In genomic region chr19:53841915-53842314, GRCm38 (mm10) we compare ENCODE assay signal across 9 mouse cellular contexts. TPM values are rescaled to one million over a fixed set of nuclear protein-coding genes. Genes with fewer than 3 reads are reported as not detected.
DNase-seq lines count a peak whose midpoint lies in the region; TF ChIP-seq lines count a peak whose summit lies in the region.
"Had no signal": no experiment of that assay in that cellular context is flagged by ENCODE, and none has a peak within 500 bp of the region (broad histone marks: within the 10 kb centered on the region; RNA-seq: fewer than 3 reads in every experiment).

No protein-coding gene starts in this region.

- H3K4me3 ChIP-seq in left cerebral cortex, adult 2 months, result no peak overlapping the region
- no peak overlapping the region for H3K4me3 ChIP-seq in thymus, adult 2 months (ENCODE audit: control insufficient read depth, insufficient read depth, low read length)
- no peak overlapping the region for H3K4me3 ChIP-seq in hindbrain, embryonic 10.5 days
- H3K4me3 ChIP-seq: erythroblast, embryonic 14.5 days had no signal

- no peaks in the 10 kb centered on the region for H3K9me3 ChIP-seq in hindbrain, embryonic 10.5 days

- intact Hi-C loops in left cerebral cortex, adult 2 months (cut with DNase I), result no loop called here
- intact Hi-C loops in left cerebral cortex, postnatal 36 days (cut with DNase I), result no loop called here

- H3K36me3 ChIP-seq in thymus, adult 2 months (ENCODE audit: control insufficient read depth, insufficient read depth, low read length), result no peaks in the 10 kb centered on the region
- no peaks in the 10 kb centered on the region for H3K36me3 ChIP-seq in hindbrain, embryonic 10.5 days

- TF ChIP-seq POLR2A in thymus, adult 2 months (IDR thresholded peaks at IDR 0.05; ENCODE audit: control insufficient read depth, extremely low read depth, insufficient read depth, low read length, poor library complexity), result no peak

- H3K27ac ChIP-seq in left cerebral cortex, adult 2 months, result no peak overlapping the region
- no peak overlapping the region for H3K27ac ChIP-seq in thymus, adult 2 months (ENCODE audit: control insufficient read depth, insufficient read depth, low read length)
- no peak overlapping the region for H3K27ac ChIP-seq in hindbrain, embryonic 10.5 days

- DNase-seq in left cerebral cortex, adult 2 months (ENCODE audit: extremely low spot score in 1 of 2, low spot score in 2 of 2), result no peak
- DNase-seq in left cerebral cortex, postnatal 36 days (ENCODE audit: low spot score in 2 of 2), result no peak
- DNase-seq in MEL-GATA-1-ER (ENCODE audit: extremely low read depth, low read depth), result peak; percentile 31
- peak; percentile 54 for DNase-seq in c-Kit-positive CD71-positive TER-119-positive erythroid progenitor cells, embryonic 14.5 days (ENCODE audit: low spot score)
- DNase-seq in lung, postnatal 25 days (ENCODE audit: low spot score), result peak; percentile 58
- peak; percentile 81 for DNase-seq in thymus, adult 2 months
- DNase-seq in hindbrain, embryonic 10.5 days (ENCODE audit: low spot score), result no peak
- DNase-seq in heart, adult 9 months (ENCODE audit: low spot score in 2 of 2), result no peak

- TF ChIP-seq CTCF in left cerebral cortex, adult 2 months (IDR thresholded peaks at IDR 0.05), result peak; percentile 68
- TF ChIP-seq CTCF in thymus, adult 2 months (IDR thresholded peaks at IDR 0.05; ENCODE audit: borderline replicate concordance, control insufficient read depth, extremely low read depth, insufficient read depth, low read length, poor library complexity), result no peak

- 67% methylated on average over 8 of the region's 8 CpGs for WGBS in thymus, adult 2 months
- WGBS in hindbrain, embryonic 10.5 days, result 62% methylated on average over 8 of the region's 8 CpGs

- no peaks in the 10 kb centered on the region for H3K27me3 ChIP-seq in thymus, adult 2 months (ENCODE audit: control insufficient read depth, insufficient read depth, low read length)
- H3K27me3 ChIP-seq in hindbrain, embryonic 10.5 days (ENCODE audit: insufficient read depth, poor library complexity, severe bottlenecking), result no peaks in the 10 kb centered on the region

- H3K4me1 ChIP-seq in thymus, adult 2 months (replicated peaks; ENCODE audit: control insufficient read depth, insufficient read depth, low read length), result peaks cover 4% of the 10 kb centered on the region
- peaks cover 6% of the 10 kb centered on the region for H3K4me1 ChIP-seq in hindbrain, embryonic 10.5 days (replicated peaks)

RNA-seq across cellular contexts. Expression of gene Pdcd4, which starts 50.1 kb away (rescaled TPM):
- 100 to 1,000 TPM; 102 to 114 TPM for total RNA-seq in left cerebral cortex, adult 2 months (2021)
- 100 to 1,000 TPM in 1 of 2 experiments, 10 to 100 TPM in 1; 98.6 to 113 TPM for total RNA-seq in left cerebral cortex, postnatal 36 days (2021)
- polyA plus RNA-seq in thymus, adult 2 months (2012; rRNA removed), result 18.2 and 19.6 TPM in 2 replicates
- 49.8 and 49.9 TPM in 2 replicates for polyA plus RNA-seq in hindbrain, embryonic 10.5 days (2016; fragmentation: Nextera tagmentation; extraction: Ambion mirVana)

Comparison
In these comparisons a context has a peak if more than half of its experiments do, and no peak if none do; other contexts are left out.
1. DNase-seq: peak in MEL-GATA-1-ER (single experiment), c-Kit-positive CD71-positive TER-119-positive erythroid progenitor cells, embryonic 14.5 days (single experiment), lung, postnatal 25 days (single experiment) and thymus, adult 2 months (single experiment); none in left cerebral cortex, adult 2 months (0 of 2), left cerebral cortex, postnatal 36 days (0 of 2), hindbrain, embryonic 10.5 days (single experiment) and heart, adult 9 months (0 of 2).